Mouse (Mus musculus) hindbrain, embryonic 12.5 days (tissue): ENCODE data around the gene H1f0. TPM values are rescaled to one million over a fixed set of nuclear protein-coding genes. Genes with fewer than 3 reads are reported as not detected.
A peak's percentile ranks its signal among the peaks of the same experiment; 100 is the strongest.
"Not testable (repeated sequence)": the region's sequence is repeated elsewhere in the genome, so short reads cannot be mapped to it uniquely, and the experiment has no call there.

ENCODE experiments used
- ATAC-seq: fragments of 200-750 bp; cut with Nextera tagmentation; 2 replicates; pipeline ENCODE4 v1.8.0; 2017; ENCODE audit warnings: moderate TSS enrichment; ENCODE audit not compliant: low FRiP score
- H3K27ac ChIP-seq: fragments of 300-500 bp; sonication (generic); 2 replicates; pipeline ENCODE4 v1.5.1; 2016; ENCODE audit warnings: mild to moderate bottlenecking
- H3K27me3 ChIP-seq: fragments of 300-500 bp; sonication (generic); 2 replicates; pipeline ENCODE4 v1.6.1; 2016; ENCODE audit warnings: mild to moderate bottlenecking
- H3K36me3 ChIP-seq: fragments of 300-500 bp; sonication (generic); 2 replicates; pipeline ENCODE4 v1.6.1; 2016; ENCODE audit warnings: mild to moderate bottlenecking
- H3K4me1 ChIP-seq: fragments of 300-500 bp; sonication (generic); 2 replicates; pipeline ENCODE4 v1.6.1; 2016
- H3K4me2 ChIP-seq: fragments of 300-500 bp; sonication (generic); replicated peaks from 2 replicates; pipeline ENCODE4 v1.6.1; 2016; ENCODE audit warnings: mild to moderate bottlenecking
- H3K4me3 ChIP-seq: fragments of 300-500 bp; sonication (generic); 2 replicates; pipeline ENCODE4 v1.5.1; 2016; ENCODE audit warnings: mild to moderate bottlenecking
- H3K9ac ChIP-seq: fragments of 300-500 bp; sonication (generic); 2 replicates; pipeline ENCODE4 v1.6.1; 2016; ENCODE audit warnings: mild to moderate bottlenecking, moderate library complexity
- H3K9me3 ChIP-seq: fragments of 300-500 bp; sonication (generic); replicated peaks from 2 replicates; pipeline ENCODE4 v1.6.1; 2016; ENCODE audit warnings: mild to moderate bottlenecking
- WGBS: fragments of 180-500 bp; shearing (Covaris S2); methylation state at CpG from one replicate; pipeline ENCODE4 v1.1.7; 2016; 5-methylcytosine and 5-hydroxymethylcytosine counted together
- polyA plus RNA-seq: library from polyadenylated mRNA; unstranded; fragments of >200 nt; fragmentation: Nextera tagmentation; extraction: Ambion mirVana; gene quantifications from 2 replicates; pipeline ENCODE4 v1.2.1, GENCODE M21; 2016

H1f0 gene
- polyA plus RNA-seq, 1 experiment from 2014 or later = 456 TPM

DNA sequence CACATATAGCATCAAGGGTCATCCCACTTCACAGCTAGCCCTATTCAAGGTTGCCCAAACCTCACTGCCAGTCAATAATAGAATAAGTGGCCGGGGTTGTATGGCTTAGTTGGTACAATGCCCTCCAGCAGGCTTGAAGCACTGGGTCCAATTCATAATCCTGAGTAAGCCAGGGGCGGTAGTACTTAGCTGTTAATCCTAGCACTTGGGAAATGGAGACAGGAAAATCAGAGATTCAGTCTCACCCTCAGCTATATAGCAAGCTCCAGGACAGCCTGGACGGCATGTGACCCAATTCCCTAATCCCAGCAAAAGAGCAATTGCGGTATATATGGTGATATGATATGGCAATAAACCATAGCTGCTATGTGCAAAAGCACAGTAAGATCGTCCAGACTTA is 21.2 kb upstream of the H1f0 start:
- no peak overlapping the region for H3K27ac ChIP-seq
- no peaks in the 10 kb centered on the region for H3K9me3 ChIP-seq
- WGBS = 95% methylated on average over 5 of the region's 5 CpGs
- H3K4me2 ChIP-seq = no peak overlapping the region
- no peak overlapping the region for H3K9ac ChIP-seq
- peaks cover 14% of the 10 kb centered on the region for H3K4me1 ChIP-seq
- peaks cover 54% of the 10 kb centered on the region for H3K36me3 ChIP-seq
- H3K4me3 ChIP-seq = no peak overlapping the region
- no peaks in the 10 kb centered on the region for H3K27me3 ChIP-seq
- no peak for ATAC-seq

DNA sequence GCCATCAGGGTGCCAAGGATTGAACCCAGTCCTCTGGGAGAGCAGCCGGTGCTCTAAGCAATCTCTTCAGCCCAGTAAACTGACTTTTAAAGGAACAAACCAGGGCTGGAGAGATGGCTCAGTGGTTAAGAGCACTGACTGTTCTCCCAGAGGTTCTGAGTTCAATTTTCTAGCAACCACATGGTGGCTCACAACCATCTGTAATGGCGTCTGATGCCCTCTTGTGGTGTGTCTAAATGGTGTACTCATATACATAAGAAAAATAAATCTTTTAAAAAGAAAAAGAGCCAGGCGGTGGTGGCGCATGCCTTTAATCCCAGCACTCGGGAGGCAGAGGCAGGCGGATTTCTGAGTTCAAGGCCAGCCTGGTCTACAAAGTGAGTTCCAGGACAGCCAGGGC is 20.4 kb upstream of the H1f0 start:
- not testable (repeated sequence) for ATAC-seq, H3K9ac ChIP-seq, H3K27me3 ChIP-seq, H3K27ac ChIP-seq, H3K4me2 ChIP-seq, H3K4me3 ChIP-seq, H3K9me3 ChIP-seq
- 90% methylated on average over 6 of the region's 6 CpGs for WGBS
- Histone ChIP-seq H3K36me3 (peaks cover 46% of the 10 kb centered on the region), H3K4me1 (peaks cover 16% of the 10 kb centered on the region)

GRCm38 (mm10) chr15:79009734-79010133 is 18.5 kb upstream of the H1f0 start:
- Histone ChIP-seq H3K9ac (no peak overlapping the region), H3K9me3 (no peaks in the 10 kb centered on the region), H3K27me3 (no peaks in the 10 kb centered on the region), H3K4me3 (no peak overlapping the region), H3K4me2 (no peak overlapping the region), H3K27ac (no peak overlapping the region), H3K36me3 (peaks cover 27% of the 10 kb centered on the region), H3K4me1 (peaks cover 25% of the 10 kb centered on the region)
- ATAC-seq = no peak
- 57% methylated on average over 5 of the region's 5 CpGs for WGBS

GRCm38 (mm10) chr15:79011550-79011949 is 16.7 kb upstream of the H1f0 start:
- H3K9me3 ChIP-seq = no peaks in the 10 kb centered on the region
- no peak overlapping the region for H3K9ac ChIP-seq
- no peak overlapping the region for H3K4me2 ChIP-seq
- peaks cover 25% of the 10 kb centered on the region for H3K4me1 ChIP-seq
- H3K27ac ChIP-seq = 0 out of 2 replicates have a peak overlapping the region, but pooled peaks have one; percentile 17
- 33% methylated on average over 10 of the region's 10 CpGs for WGBS
- H3K36me3 ChIP-seq = peaks cover 10% of the 10 kb centered on the region
- no peak overlapping the region for H3K4me3 ChIP-seq
- ATAC-seq = no peak
- H3K27me3 ChIP-seq = no peaks in the 10 kb centered on the region

DNA sequence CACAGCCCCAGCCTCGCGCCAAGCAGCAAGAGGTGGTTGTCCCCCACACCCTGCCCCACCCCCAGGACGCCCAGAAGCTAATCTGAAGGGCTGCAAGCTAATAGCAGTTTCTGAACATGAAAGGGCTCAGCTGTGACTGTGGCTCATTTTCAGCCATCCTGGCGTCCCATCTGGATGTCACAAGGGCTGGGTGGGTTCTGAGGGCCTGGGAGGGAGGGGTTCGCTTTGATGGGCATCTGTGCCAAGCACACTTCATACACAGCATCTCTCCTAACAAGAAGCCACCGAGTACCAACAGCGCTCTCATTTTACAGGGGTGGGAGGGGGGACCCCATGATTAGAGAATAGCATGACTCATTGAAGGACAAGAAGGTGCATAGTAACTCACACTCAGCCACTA is 14.9 kb upstream of the H1f0 start:
- Histone ChIP-seq H3K4me3 (no peak overlapping the region), H3K36me3 (0 out of 2 replicates have a peak, but pooled peaks cover 1% of the 10 kb centered on the region), H3K9me3 (no peaks in the 10 kb centered on the region), H3K4me2 (no peak overlapping the region), H3K27ac (0 out of 2 replicates have a peak overlapping the region, but pooled peaks have one; percentile 45), H3K9ac (no peak overlapping the region), H3K27me3 (no peaks in the 10 kb centered on the region), H3K4me1 (peaks cover 29% of the 10 kb centered on the region)
- ATAC-seq = peak; percentile 51
- 62% methylated on average over 7 of the region's 7 CpGs for WGBS

- H3K9ac ChIP-seq = no peak overlapping the region
- WGBS = 42% methylated on average over 4 of the region's 4 CpGs
- H3K4me1 ChIP-seq = peaks cover 14% of the 10 kb centered on the region
- H3K9me3 ChIP-seq = no peaks in the 10 kb centered on the region
- H3K4me3 ChIP-seq = no peak overlapping the region
- H3K27me3 ChIP-seq = no peaks in the 10 kb centered on the region; the same call in 1 of the 2 replicates
- no peak overlapping the region for H3K4me2 ChIP-seq
- no peaks in the 10 kb centered on the region for H3K36me3 ChIP-seq
- ATAC-seq = no peak
- no peak overlapping the region for H3K27ac ChIP-seq
Observed at GRCm38 (mm10) chr15:79018191-79018590, 10.1 kb upstream of the H1f0 start.

- Histone ChIP-seq H3K27me3 (peaks cover 2% of the 10 kb centered on the region; the same call in 1 of the 2 replicates), H3K9me3 (no peaks in the 10 kb centered on the region), H3K4me3 (no peak overlapping the region), H3K9ac (no peak overlapping the region), H3K4me2 (no peak overlapping the region), H3K27ac (no peak overlapping the region), H3K36me3 (no peaks in the 10 kb centered on the region), H3K4me1 (peaks cover 7% of the 10 kb centered on the region)
- ATAC-seq = no peak
- 59% methylated on average over 3 of the region's 3 CpGs for WGBS
Observed at GRCm38 (mm10) chr15:79018886-79019285, 9.4 kb upstream of the H1f0 start.

DNA sequence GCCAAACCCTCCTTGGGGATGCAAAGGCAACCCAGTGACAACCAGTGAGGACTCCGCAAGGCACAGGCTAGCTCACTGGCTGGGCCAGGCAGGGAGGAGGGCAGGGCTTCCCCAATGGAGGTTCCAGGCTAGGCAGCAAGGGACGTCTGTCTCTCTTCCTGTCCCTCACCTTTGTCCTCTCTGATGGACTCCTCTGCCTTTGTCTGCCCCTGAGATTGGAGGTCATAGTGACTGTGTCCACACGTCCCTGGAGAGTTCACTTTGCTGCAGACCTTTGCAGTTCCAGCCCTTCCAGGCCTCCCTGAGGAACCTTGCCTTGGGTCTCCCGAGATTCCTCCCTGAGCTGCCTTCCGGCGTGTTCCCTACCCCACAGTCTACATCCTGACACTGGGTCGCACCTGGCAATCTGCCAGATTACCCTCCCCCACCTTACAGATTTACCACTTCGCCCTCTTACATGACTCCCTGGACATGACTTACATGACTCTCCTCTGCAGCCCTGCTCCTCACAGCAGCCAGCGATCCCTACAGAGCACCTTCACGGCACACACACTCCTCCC is 5.5 kb upstream of the H1f0 start:
- H3K9me3 ChIP-seq = no peaks in the 10 kb centered on the region
- H3K4me2 ChIP-seq = no peak overlapping the region
- H3K9ac ChIP-seq = no peak overlapping the region
- no peak overlapping the region for H3K27ac ChIP-seq
- H3K4me3 ChIP-seq = no peak overlapping the region
- H3K36me3 ChIP-seq = no peaks in the 10 kb centered on the region
- ATAC-seq = no peak
- 69% methylated on average over 10 of the region's 10 CpGs for WGBS
- peaks cover 24% of the 10 kb centered on the region for H3K4me1 ChIP-seq
- peaks cover 8% of the 10 kb centered on the region for H3K27me3 ChIP-seq

GRCm38 (mm10) chr15:79023366-79023765 is 4.9 kb upstream of the H1f0 start:
- H3K27ac ChIP-seq = no peak overlapping the region
- peaks cover 8% of the 10 kb centered on the region for H3K27me3 ChIP-seq
- no peaks in the 10 kb centered on the region for H3K36me3 ChIP-seq
- H3K4me2 ChIP-seq = no peak overlapping the region
- WGBS = 67% methylated on average over 1 of the region's 1 CpGs
- no peak for ATAC-seq
- H3K9me3 ChIP-seq = no peaks in the 10 kb centered on the region
- no peak overlapping the region for H3K4me3 ChIP-seq
- peaks cover 22% of the 10 kb centered on the region for H3K4me1 ChIP-seq
- H3K9ac ChIP-seq = no peak overlapping the region

GRCm38 (mm10) chr15:79025687-79026308 is 2.5 kb upstream of the H1f0 start:
- ATAC-seq = no peak
- Histone ChIP-seq H3K4me3 (peak overlapping the region; percentile 10), H3K9ac (peak overlapping the region; percentile 28), H3K4me1 (peaks cover 34% of the 10 kb centered on the region), H3K4me2 (peak overlapping the region; percentile 43), H3K36me3 (no peaks in the 10 kb centered on the region), H3K9me3 (no peaks in the 10 kb centered on the region), H3K27ac (no peak overlapping the region), H3K27me3 (peaks cover 8% of the 10 kb centered on the region)
- WGBS = 10% methylated on average over 16 of the region's 18 CpGs

DNA sequence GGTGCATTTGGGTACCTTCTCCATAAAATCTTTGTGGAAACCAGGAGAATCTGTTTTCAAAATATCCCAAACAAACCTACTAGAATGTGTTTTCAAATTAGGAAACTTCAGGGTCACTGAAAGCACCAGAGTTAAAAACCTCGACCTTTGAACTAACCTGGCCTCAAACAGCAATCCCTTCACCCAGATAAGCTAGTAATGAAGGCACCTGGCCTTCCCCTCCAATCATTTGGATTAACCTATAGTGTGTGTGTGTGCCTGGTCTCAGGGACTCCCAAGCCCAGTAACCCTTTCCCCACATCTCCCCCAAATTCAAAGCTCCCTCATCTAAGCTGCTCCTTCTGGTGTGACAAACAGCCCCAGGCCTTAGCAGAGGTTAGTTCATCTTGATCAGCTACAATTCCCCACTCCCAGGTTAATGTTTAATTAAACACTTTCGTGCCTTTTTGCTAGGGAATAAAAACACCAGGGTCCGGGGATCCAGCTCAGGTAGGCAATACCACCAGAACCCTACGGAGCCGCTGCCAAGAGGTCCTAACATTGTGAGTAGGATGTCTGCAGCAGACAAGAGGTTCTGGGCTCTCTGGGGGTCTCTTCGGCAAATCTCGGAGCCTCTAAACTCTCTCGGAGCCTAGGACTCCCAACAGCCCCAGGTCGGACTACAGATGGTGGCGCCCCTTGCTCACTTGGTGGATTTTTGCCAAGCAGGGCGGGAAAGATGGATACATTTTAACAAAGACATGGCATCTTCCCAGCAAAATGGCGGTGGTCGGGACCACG is 1.5 kb upstream of the H1f0 start:
- no peaks in the 10 kb centered on the region for H3K36me3 ChIP-seq
- peaks cover 8% of the 10 kb centered on the region for H3K27me3 ChIP-seq
- 45% methylated on average over 14 of the region's 14 CpGs for WGBS
- ATAC-seq = no peak
- no peak overlapping the region for H3K27ac ChIP-seq
- H3K4me1 ChIP-seq = peaks cover 42% of the 10 kb centered on the region
- H3K4me2 ChIP-seq = peak overlapping the region; percentile 99
- H3K9ac ChIP-seq = no peak overlapping the region
- H3K9me3 ChIP-seq = no peaks in the 10 kb centered on the region
- peak overlapping the region; percentile 71 for H3K4me3 ChIP-seq

DNA sequence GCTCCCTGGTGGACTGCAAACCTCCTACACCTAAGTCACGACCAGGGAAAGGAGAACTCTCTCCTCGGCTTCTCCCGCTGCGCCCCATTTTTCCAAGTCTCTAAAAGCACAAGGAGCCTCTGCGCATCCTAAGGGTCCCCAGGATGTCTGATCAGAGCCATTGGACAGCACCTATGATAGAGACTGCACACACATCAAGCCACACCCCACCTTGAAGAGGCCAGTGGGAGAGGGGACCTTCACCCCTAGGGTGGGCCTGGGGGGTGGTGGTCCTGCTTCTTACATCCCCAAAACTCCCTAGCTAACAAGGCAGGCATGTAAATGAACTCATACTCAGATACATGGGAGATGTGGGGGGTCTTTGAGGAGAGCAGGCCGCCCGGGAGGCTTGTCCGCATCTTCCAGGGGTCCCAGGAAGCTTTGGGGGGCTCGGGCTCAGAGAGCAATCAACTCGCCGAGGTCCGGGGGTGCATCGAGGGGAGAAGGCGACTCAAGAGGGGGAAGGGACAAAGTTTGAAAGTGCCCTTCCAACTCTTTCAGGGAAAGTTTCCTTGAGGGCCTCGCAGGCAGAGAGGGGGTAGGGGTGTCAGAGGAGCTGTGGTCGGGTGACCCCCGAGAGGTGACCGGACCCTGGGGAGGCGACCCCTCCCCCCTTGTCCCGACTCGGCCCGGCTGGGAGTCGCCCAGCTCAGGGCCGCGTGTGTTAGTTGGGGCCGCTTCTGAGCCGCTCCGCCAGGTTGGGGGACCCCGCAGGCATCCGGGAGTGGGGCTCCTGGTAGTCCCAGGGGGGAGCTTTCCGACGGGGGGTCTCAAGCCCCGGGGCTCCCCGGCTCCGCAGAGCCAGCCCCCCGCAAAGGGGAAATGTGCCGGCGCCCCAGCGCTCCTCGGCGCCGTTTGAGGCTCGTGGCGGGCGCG is 702 bp upstream of the H1f0 start:
- ATAC-seq = 0 out of 2 replicates have a peak, but pooled peaks have one; percentile 30
- peak overlapping the region; percentile 98 for H3K27ac ChIP-seq
- H3K9me3 ChIP-seq = no peaks in the 10 kb centered on the region
- peak overlapping the region; percentile 99 for H3K9ac ChIP-seq
- H3K4me1 ChIP-seq = peaks cover 49% of the 10 kb centered on the region
- H3K4me3 ChIP-seq = peak overlapping the region; percentile 71
- peak overlapping the region; percentile 99 for H3K4me2 ChIP-seq
- peaks cover 8% of the 10 kb centered on the region for H3K27me3 ChIP-seq
- WGBS = 7% methylated on average over 45 of the region's 46 CpGs
- H3K36me3 ChIP-seq = no peaks in the 10 kb centered on the region
